Mouse (Mus musculus): Measurements from ENCODE around the gene Chrnb1.

The Chrnb1 gene

DNA sequence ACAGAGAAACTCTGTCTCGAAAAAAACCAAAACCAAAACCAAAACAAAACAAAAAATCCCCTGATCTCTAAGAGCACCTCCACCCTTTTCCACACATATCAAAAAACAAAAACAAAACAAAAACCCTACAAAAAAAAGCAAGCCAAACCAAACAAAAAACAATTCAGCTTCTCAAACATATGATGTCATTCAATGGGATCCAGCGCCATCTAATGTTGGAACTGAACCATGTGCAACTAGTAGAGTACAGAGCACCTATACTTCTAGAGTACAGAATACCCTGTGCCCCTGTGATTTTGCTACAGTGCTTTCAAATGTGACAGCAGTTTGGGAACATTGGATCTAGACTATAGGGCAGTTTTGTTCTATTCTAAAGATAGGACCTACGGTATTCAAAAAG, 41.0 kb downstream of the Chrnb1 start:
- in situ Hi-C loops (cut with MboI; ENCODE audit: unreplicated experiment in 2 of 2), result loop anchor here (5.0 to 10.0 kb wide), 4 partner anchors 48 to 123 kb away; partner anchors contain the start of genes Fgf11 (in 2 of the 2), Eif4a1 (in 1 of the 2), Fxr2 (in 1 of the 2) and Tmem95 (in 1 of the 2)

DNA sequence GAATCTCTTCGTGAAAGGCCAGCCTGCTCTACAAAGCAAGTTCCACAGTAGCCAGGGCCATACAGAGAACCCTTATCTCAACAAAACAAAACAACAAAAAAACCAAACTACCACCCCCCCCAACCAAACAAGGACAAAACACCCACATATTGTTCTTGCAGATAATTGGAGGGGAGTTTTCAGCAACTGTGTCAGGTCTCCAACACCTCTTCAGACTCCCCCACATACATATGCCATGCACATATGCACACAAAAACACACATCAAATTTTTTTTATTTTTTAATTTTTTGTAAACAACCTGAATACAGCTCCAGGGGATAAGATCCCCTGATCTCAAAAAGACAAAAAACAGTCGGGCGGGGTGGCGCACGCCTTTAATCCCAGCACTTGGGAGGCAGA, 41.5 kb downstream of the Chrnb1 start:
- in situ Hi-C loops (cut with MboI; ENCODE audit: unreplicated experiment in 2 of 2), result loop anchor here in 1 of 2 experiments (10.0 kb wide), 1 partner anchor 119 kb away; the partner anchor contains the start of gene Fxr2

DNA sequence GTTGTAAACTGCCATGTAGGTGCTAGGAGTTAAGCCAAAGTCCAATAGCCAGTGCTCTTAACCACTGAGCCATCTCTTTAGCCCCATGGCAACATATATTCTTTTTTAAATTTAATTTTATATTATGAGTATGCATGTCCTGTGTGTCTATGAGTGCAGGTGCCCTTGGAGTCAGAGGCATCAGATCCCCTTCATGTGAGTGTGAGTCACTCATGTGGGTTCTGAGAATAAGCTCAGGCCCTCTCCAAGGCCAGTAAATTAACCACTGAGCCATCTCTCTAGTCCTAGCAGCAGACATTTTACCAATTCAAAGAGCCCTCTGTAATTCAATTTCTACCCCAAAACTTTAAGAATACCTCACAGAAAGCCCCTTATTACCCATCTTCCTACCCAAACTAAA, 43.1 kb downstream of the Chrnb1 start:
- in situ Hi-C loops (cut with MboI; ENCODE audit: unreplicated experiment in 2 of 2), result loop anchor here in 1 of 2 experiments (10.0 kb wide), 1 partner anchor 118 kb away; the partner anchor contains the start of gene Fxr2

DNA sequence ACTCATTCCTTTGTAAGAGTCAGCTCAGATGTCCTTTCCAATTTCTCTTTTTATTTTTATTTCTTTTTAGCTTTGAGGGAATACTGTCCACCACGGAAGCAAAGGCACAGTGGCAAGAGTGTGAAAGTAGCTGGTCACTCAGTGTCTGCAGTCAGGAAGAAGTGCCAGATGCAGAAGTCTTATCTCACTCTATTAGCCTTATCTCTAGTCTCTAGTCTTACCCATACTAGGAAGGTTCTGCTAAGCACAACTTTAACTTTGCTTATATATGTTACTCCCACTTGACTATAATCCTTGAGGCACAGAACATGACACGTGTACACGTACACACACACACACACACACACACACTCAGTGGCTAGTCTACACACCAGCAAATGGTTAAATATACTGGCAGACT, 44.1 kb downstream of the Chrnb1 start:
- in situ Hi-C loops (cut with MboI; ENCODE audit: unreplicated experiment in 2 of 2), result loop anchor here in 1 of 2 experiments (10.0 kb wide), 1 partner anchor 117 kb away; the partner anchor contains the start of gene Fxr2
